Mouse (Mus musculus): ENCODE data around the gene Ogg1. TPM values are rescaled to one million over a fixed set of nuclear protein-coding genes. Genes with fewer than 3 reads are reported as not detected.

The Ogg1 gene
- polyA plus RNA-seq (2012; rRNA removed) = 14.3 and 16.3 TPM in 2 replicates

DNA sequence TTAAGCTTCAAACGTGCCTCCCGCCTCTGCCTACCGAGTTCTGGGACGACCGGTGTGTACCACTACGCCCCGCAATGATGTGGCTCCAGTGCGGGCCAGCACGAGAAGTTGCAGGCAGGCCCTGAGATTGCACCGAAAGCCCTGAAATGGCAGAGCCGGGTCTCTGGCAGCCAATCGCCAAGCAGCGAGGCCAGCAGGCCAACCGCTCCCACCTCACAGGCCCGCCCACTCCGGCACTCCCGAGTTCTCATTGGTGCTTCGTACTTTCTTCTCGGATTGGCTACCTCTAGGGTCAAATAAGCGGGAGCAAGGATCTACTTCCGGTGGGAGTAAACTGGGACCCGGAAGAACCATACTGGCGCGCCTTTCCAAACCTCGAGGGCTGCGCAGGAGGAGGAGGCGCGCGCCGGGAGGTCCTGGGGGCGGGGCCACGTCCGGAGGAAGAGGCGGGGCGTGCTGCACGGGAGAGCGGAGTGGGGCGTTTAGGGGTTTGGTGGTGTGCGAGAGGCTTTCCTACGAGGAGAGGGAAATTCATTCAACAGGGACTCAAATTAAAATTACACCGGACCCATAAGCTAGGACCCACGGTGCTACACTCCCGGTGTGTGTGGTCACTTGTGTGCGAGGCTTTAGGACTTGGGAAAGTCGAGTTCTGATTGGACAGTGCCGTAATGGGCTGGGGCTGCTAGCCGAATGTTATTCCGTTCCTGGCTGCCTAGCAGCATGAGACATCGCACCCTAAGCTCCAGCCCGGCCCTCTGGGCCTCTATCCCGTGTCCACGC, at the start of gene Ogg1:
Gene Ogg1, plus strand, starts transcription at position 440 of the 783 bp plus-strand sequence.

DNA sequence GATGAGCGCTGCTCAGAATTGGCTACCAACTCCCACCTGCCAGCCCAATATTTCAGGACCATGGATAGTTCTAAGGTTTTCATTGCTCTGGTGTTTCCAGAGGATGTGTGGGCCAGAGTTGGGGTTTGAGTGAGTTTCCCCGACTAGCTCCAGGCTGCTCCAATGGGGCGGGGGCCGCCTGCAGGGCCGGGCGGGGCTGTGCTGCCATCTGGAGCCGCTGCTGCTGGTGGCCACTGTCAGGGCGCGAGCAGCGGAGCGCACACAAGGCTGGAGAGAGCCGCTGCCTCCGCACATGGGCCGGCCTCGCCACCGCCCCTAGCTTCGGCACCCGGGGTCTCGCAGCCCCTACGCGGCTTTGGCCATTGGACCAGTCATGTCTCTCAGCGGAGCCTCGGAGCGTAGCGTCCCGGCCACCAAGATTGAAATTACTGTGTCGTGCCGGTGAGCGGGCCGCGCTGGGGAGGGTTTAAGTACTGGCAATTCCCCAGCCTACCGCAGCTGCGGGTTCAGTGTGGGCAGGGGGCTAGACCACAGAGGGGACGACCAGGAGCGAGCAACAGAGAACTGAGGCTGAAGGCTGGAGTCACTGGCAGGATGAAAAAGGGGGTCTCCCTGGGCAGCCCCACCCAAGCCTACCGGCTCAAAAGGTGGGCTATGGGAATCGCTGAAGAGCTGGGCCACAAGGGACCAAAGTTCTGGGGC, 44.5 kb upstream of the Ogg1 start, which contains the start of gene Cpne9:
Gene Cpne9, plus strand, starts transcription at position 207 of the 702 bp plus-strand sequence.

DNA sequence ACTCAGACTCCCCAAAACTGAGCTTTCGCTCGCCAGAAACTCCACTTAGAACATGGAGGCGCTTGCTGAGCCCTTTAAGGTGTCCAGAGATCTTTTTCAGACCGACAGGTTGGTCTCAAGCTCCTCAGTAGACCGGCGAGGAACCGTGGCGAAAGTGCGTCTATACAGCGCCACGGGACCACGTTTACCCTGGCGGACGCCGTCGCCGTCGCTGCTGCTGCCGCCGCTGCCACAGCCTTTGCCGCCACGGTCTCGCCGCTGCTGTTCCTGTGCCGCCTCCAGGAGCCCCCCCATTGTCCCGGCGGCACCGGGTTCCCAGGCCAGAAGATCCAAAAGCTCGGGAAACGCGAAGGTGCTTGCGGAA, 19.8 kb upstream of the Ogg1 start, which contains the start of gene Brpf1:
Gene Brpf1, plus strand, starts transcription at position 152 of the 364 bp plus-strand sequence.

DNA sequence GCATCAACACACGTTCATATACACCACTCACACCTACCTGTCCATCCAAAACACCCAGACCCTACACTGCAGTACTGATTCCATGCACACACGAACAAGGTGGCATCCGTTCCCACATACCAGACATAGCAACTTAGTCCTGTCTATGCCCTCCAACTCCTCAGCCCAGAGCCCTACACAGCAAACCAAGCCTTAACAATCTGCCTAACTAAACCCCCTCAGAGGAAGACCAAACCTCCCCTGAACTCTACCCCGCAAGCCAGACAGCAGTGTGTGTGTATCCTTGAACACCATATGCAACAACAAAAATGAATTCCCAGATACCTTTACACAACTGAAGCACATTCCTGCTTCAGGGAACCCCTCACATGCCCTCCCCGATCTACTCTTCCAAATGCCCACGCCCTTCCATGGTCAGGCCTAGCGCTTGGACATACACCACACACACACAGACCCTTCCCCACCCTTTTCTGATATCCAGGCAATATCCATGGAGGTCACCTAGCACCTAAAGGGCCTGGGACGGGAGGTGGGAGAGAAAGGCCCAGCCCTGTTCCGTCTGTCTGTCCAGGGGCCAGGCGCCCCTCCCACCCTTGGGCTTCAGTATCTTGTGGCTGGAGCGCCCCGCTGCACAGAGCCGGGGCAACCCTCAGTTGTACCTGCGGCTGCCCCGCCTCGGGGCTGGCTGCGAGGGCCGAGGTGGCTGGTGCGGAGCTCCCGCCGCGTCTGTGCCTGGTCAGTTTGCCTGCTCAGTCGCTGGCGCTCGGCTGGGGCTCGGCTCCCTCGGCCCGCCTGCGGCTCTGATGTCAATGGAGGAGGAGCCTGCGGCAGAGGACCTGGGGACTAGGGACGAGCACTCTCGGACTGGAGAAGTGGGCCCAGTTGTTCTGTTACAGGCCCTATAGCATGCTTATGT, 16.7 kb downstream of the Ogg1 start, which contains the start of gene Camk1:
Gene Camk1, minus strand, starts transcription at position 808 of the 916 bp plus-strand sequence.

DNA sequence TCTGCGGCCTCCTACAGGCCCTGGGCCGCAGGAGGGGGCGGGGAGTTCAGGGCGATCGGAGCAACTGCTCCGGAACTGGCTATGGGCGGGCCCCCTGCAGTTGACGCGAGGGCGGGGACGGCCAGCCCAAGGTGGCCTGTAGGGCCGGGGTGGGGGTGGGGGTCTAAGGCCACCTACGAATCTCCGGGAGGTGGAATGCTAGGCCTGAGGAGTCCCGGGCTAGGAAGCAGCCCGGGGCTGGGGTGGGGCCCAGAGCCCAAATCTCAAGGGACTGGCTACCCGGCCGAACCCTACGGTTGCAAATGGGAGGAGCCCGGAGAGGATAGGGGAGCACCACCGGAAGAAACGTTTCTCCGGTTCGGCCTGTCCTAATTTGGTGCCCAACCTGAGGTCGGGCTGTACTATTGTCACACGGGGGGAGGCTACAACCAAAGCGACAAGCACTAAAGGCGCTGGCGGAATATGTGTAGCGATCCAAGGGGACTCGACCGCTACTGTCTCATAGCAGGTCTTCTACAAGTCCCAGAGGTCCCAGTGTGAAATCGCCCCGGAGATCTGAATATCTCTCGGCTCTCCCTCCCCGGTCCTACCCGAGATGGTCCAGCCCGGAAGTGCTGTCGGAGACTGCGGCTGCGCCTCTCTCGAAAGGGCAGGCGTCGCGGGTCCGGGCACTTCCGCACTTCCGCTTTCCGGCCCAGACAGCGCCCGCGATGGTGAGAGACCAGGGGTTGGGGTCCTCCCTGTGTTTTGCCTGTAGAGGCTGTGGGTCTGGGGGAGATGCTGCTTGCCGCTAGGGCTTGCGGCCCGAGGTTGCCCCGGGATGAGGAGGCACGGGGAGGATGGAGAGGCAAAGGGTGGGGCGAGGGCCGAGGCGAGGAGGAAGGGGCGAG, 51.0 kb downstream of the Ogg1 start, which contains the start of the genes Tada3 and Arpc4:
Gene Tada3, minus strand, starts transcription at position 388 of the 890 bp plus-strand sequence.
Gene Arpc4, plus strand, starts transcription at position 620 of the 890 bp plus-strand sequence.

Other genes with a start within 250 kb of the Ogg1 start
- 55.7 and 57.5 TPM in 2 replicates for gene Setd5, start 249.6 kb upstream of the Ogg1 start, polyA plus RNA-seq (2012; rRNA removed)
- gene Lhfpl4, start 131.6 kb upstream of the Ogg1 start, polyA plus RNA-seq (2012; rRNA removed) = 63.7 and 69.4 TPM in 2 replicates
- 33.4 and 34.9 TPM in 2 replicates for gene Mtmr14, start 89.1 kb upstream of the Ogg1 start, polyA plus RNA-seq (2012; rRNA removed)
- gene Cpne9, start 44.7 kb upstream of the Ogg1 start, polyA plus RNA-seq (2012; rRNA removed) = 3.1 and 9.4 TPM in 2 replicates
- gene Brpf1, start 19.8 kb upstream of the Ogg1 start, polyA plus RNA-seq (2012; rRNA removed) = 28.8 and 28.9 TPM in 2 replicates
- gene Camk1, start 17.0 kb downstream of the Ogg1 start, polyA plus RNA-seq (2012; rRNA removed) = 102 and 103 TPM in 2 replicates
- gene Tada3, start 50.9 kb downstream of the Ogg1 start, polyA plus RNA-seq (2012; rRNA removed) = 70.0 and 78.9 TPM in 2 replicates
- gene Arpc4, start 51.1 kb downstream of the Ogg1 start, polyA plus RNA-seq (2012; rRNA removed) = 132 and 137 TPM in 2 replicates
- gene Ttll3, start 62.3 kb downstream of the Ogg1 start, polyA plus RNA-seq (2012; rRNA removed) = 22.2 and 22.8 TPM in 2 replicates
- 20.9 and 21.9 TPM in 2 replicates for gene Rpusd3, start 92.4 kb downstream of the Ogg1 start, polyA plus RNA-seq (2012; rRNA removed)
- gene Cidec, start 108.8 kb downstream of the Ogg1 start, polyA plus RNA-seq (2012; rRNA removed) = 0.04 and 0.07 TPM in 2 replicates
- 69.3 and 70.5 TPM in 2 replicates for gene Jagn1, start 115.6 kb downstream of the Ogg1 start, polyA plus RNA-seq (2012; rRNA removed)
- 0.13 and 0.36 TPM in 2 replicates for gene Il17re, start 131.5 kb downstream of the Ogg1 start, polyA plus RNA-seq (2012; rRNA removed)
- 3.5 and 4.0 TPM in 2 replicates for gene Il17rc, start 144.5 kb downstream of the Ogg1 start, polyA plus RNA-seq (2012; rRNA removed)
- gene Creld1, start 156.3 kb downstream of the Ogg1 start, polyA plus RNA-seq (2012; rRNA removed) = 43.0 and 44.8 TPM in 2 replicates
- 13.0 and 13.1 TPM in 2 replicates for gene Prrt3, start 175.0 kb downstream of the Ogg1 start, polyA plus RNA-seq (2012; rRNA removed)
- gene Emc3, start 204.7 kb downstream of the Ogg1 start, polyA plus RNA-seq (2012; rRNA removed) = 74.1 and 76.8 TPM in 2 replicates
- 4.5 and 4.6 TPM in 2 replicates for gene Fancd2, start 204.7 kb downstream of the Ogg1 start, polyA plus RNA-seq (2012; rRNA removed)